Mouse (Mus musculus): ENCODE measurements around the gene Vmn1r167.
"Not testable (repeated sequence)": the region's sequence is repeated elsewhere in the genome, so short reads cannot be mapped to it uniquely, and the experiment has no call there.

The Vmn1r167 gene

DNA sequence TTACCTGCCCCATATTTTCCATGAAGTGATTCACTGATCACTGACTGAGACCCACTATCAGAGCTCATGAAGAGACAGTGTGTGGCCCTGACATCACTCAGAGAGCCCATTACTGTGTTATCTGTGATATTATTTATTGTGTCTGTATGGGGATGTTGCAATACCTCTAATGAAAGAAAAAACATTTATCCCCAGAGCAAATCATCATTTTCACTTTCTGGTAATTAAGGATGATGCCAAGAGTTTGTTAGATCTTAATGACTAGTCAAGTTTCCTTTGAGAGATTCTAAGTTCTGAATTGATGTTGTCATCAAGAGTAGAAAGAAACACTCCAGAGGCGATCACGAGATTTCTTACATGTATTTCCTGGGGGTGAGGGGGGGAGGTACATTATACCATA, at the start of gene Vmn1r167:
Vmn1r167 (minus strand) TSS at position 101 of the 400 bp plus-strand sequence.
- DNase-seq (ENCODE audit: low spot score) = not testable (repeated sequence)

DNA sequence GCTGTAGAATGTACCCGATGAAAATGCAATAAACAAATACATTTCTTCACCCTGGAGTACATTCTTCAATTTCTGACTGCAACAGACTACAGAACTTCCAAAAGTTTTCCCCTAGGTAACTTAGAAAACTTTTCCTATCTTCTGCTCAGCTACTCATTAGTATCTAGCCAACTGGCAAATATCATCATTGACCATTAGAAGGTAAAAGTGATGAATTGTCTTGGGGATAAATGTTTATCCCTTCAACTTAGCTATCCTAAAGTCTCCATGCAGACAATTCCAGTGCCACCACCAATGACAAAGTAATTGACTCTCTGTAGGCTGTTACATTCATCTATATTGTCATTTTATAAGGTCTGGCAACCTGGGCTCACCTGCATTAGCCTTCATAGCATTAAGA, 32.4 kb upstream of the Vmn1r167 start, which contains the start of gene Vmn1r168:
Vmn1r168 (plus strand) TSS at position 301 of the 400 bp plus-strand sequence.
- not testable (repeated sequence) for DNase-seq (ENCODE audit: low spot score)

DNA sequence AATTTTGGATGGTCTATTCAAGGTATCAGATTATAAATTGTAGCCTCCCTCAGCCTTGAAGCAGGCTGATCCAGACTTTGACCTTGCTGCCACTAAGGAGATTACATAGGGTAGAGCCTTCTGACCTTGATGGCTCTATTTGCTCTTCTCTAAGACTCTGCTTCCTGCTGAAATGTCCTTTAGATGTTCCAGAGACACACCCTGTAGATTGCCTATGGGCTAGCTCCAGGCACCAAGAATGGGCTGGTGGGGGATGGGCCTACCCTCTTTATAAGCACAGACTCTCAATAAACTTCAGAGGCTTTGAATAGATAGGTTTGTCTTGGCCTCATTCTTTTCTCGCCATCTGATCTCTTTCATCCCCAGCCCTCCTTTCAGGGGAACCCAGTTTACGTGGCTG, 34.1 kb downstream of the Vmn1r167 start:
- not testable (repeated sequence) for DNase-seq (ENCODE audit: low spot score)

DNA sequence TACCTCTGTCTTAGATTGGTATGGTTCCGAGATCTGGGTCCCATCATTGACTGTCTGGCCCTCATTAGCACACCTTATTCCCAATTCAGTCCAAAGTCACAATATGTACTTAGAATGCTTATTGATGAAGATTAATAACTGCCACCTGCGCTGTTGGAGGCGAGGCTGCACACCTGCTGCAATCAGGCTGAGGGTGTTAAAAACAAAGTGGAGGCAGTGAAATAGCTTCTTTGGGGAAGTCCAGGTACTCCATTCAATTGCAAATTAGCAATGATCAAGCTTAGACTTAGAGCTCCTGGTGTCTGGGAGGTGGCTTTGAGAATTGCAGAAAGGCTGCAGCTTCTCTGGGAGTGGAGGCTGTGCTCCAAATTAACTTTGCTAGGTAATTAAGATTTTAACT, 36.2 kb downstream of the Vmn1r167 start:
- not testable (repeated sequence) for DNase-seq (ENCODE audit: low spot score)

DNA sequence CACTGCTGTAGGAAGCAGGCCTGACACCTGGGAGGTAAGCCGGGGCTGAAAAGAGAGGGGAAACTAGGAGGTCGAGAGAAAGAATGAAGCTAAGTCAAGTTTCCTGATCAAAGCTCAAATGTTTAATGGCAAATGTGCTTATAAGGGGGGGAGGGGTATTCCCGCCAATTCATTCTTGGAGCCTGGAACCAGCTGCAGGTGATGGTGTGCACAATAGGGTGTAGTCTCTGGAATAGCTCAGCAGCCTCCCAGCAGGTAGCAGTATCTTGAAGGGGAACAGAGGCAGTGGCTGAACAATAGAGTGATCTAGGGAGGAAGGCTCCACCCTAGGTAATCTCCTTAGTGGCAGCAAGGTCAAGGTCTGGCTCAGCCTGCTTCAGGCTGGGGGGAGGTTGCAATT, 36.8 kb downstream of the Vmn1r167 start:
- not testable (repeated sequence) for DNase-seq (ENCODE audit: low spot score)
